Mouse (Mus musculus) MEL (cell line): ENCODE results near the gene Gmpr. TPM values are rescaled to one million over a fixed set of nuclear protein-coding genes. Genes with fewer than 3 reads are reported as not detected.
A peak's percentile ranks its signal among the peaks of the same experiment; 100 is the strongest.

ENCODE experiments used
- DNase-seq: peaks from one replicate; pipeline ENCODE4 v3.0.0; 2011; ENCODE audit warnings: low read depth, low spot score
- H3K27ac ChIP-seq: 2 replicates; pipeline ENCODE4 v1.5.1; 2012; ENCODE audit warnings: low read depth, mild to moderate bottlenecking, control low read depth, low read length, moderate library complexity; ENCODE audit not compliant: control insufficient read depth
- H3K27me3 ChIP-seq, 2 experiments: fragments of 150-350 bp in 1 of 2; sonication (generic) in 1 of 2; 2 replicates each; pipeline ENCODE4 v1.6.1; 2012; ENCODE audit warnings: low read length in 2 of 2, mild to moderate bottlenecking in 2 of 2, improper control_type of control experiment in 1 of 2, moderate library complexity in 1 of 2; ENCODE audit not compliant: insufficient read depth in 2 of 2, control insufficient read depth in 1 of 2
- H3K36me3 ChIP-seq, 2 experiments: 2 replicates each; pipeline ENCODE4 v1.6.1; 2012 to 2014; ENCODE audit warnings: low read length in 2 of 2, improper control_type of control experiment in 1 of 2, inconsistent platforms in 1 of 2, mild to moderate bottlenecking in 1 of 2; ENCODE audit not compliant: insufficient read depth in 2 of 2, control insufficient read depth in 1 of 2
- H3K4me1 ChIP-seq, 2 experiments: fragments of 150-350 bp in 1 of 2; sonication (generic) in 1 of 2; 2 replicates each; pipeline ENCODE4 v1.6.1; 2012; ENCODE audit warnings: low read length in 2 of 2, improper control_type of control experiment in 1 of 2, mild to moderate bottlenecking in 1 of 2; ENCODE audit not compliant: insufficient read depth in 2 of 2, control insufficient read depth in 1 of 2
- H3K4me3 ChIP-seq, 2 experiments: fragments of 150-350 bp in 1 of 2; sonication (generic) in 1 of 2; 2 replicates each; pipeline ENCODE4 v1.5.1; 2012; ENCODE audit warnings: low read depth in 2 of 2, low read length in 2 of 2, mild to moderate bottlenecking in 2 of 2, moderate library complexity in 2 of 2, control low read depth in 1 of 2, improper control_type of control experiment in 1 of 2; ENCODE audit not compliant: control insufficient read depth in 1 of 2, insufficient read depth in 1 of 2
- H3K79me2 ChIP-seq: 2 replicates; pipeline ENCODE4 v1.6.1; 2012; ENCODE audit warnings: mild to moderate bottlenecking, low read length, moderate library complexity; ENCODE audit not compliant: control insufficient read depth, poor library complexity, insufficient read depth
- H3K9ac ChIP-seq: 2 replicates; pipeline ENCODE4 v1.6.1; 2012; ENCODE audit warnings: low read depth, mild to moderate bottlenecking, control low read depth, low read length, moderate library complexity; ENCODE audit not compliant: control insufficient read depth, poor library complexity, severe bottlenecking
- H3K9me3 ChIP-seq: fragments of 150-350 bp; sonication (generic); replicated peaks from 2 replicates; pipeline ENCODE4 v1.6.1; 2012; ENCODE audit warnings: mild to moderate bottlenecking, low read length, improper control_type of control experiment, moderate library complexity; ENCODE audit not compliant: insufficient read depth
- BHLHE40 ChIP-seq: IDR thresholded peaks from 2 replicates; pipeline ENCODE4 v1.6.1; 2012; ENCODE audit warnings: low read depth, mild to moderate bottlenecking, inconsistent platforms, low read length, improper control_type of control experiment, borderline replicate concordance
- E2F4 ChIP-seq: IDR thresholded peaks from 2 replicates; pipeline ENCODE4 v1.6.1; 2011; ENCODE audit warnings: low read depth, low read length, improper control_type of control experiment, borderline replicate concordance
- ELF1 ChIP-seq: IDR thresholded peaks from 2 replicates; pipeline ENCODE4 v1.6.1; 2014; ENCODE audit warnings: low read depth, mild to moderate bottlenecking, inconsistent platforms, low read length, improper control_type of control experiment, moderate library complexity
- ETS1 ChIP-seq: IDR thresholded peaks from 2 replicates; pipeline ENCODE4 v1.6.1; 2012; ENCODE audit warnings: low read depth, mild to moderate bottlenecking, inconsistent platforms, low read length, improper control_type of control experiment, moderate library complexity
- GABPA ChIP-seq: IDR thresholded peaks from 2 replicates; pipeline ENCODE4 v1.6.1; 2012; ENCODE audit warnings: low read depth, mild to moderate bottlenecking, inconsistent platforms, low read length, improper control_type of control experiment, moderate library complexity
- GATA1 ChIP-seq: IDR thresholded peaks from 2 replicates; pipeline ENCODE4 v1.6.1; 2011; ENCODE audit warnings: low read depth, low read length, improper control_type of control experiment
- HCFC1 ChIP-seq: IDR thresholded peaks from 2 replicates; pipeline ENCODE4 v1.6.1; 2012; ENCODE audit warnings: low read depth, mild to moderate bottlenecking, inconsistent platforms, low read length, improper control_type of control experiment, moderate library complexity
- JUND ChIP-seq: IDR thresholded peaks from 2 replicates; pipeline ENCODE4 v1.6.1; 2011; ENCODE audit warnings: low read depth, mild to moderate bottlenecking, improper control_type of control experiment, low read length
- MAX ChIP-seq: IDR thresholded peaks from 2 replicates; pipeline ENCODE4 v1.6.1; 2011; ENCODE audit warnings: low read length, improper control_type of control experiment
- MYC ChIP-seq: IDR thresholded peaks from 2 replicates; pipeline ENCODE4 v1.6.1; 2011; ENCODE audit warnings: low read depth, mild to moderate bottlenecking, low read length, improper control_type of control experiment, moderate library complexity
- NRF1 ChIP-seq: IDR thresholded peaks from 2 replicates; pipeline ENCODE4 v1.6.1; 2014; ENCODE audit warnings: low read depth, mild to moderate bottlenecking, inconsistent platforms, low read length, improper control_type of control experiment, moderate library complexity; ENCODE audit not compliant: poor library complexity, insufficient read depth, severe bottlenecking
- POLR2AphosphoS2 ChIP-seq: IDR thresholded peaks from 2 replicates; pipeline ENCODE4 v1.6.1; 2011; ENCODE audit warnings: low read length, improper control_type of control experiment
- SIN3A ChIP-seq: IDR thresholded peaks from 2 replicates; pipeline ENCODE4 v1.6.1; 2012; ENCODE audit warnings: low read length, improper control_type of control experiment, inconsistent platforms
- TCF12 ChIP-seq: IDR thresholded peaks from 2 replicates; pipeline ENCODE4 v1.6.1; 2014; ENCODE audit warnings: low read depth, mild to moderate bottlenecking, inconsistent platforms, low read length, improper control_type of control experiment, moderate library complexity
- UBTF ChIP-seq: IDR thresholded peaks from 2 replicates; pipeline ENCODE4 v1.6.1; 2012; ENCODE audit warnings: low read depth, mild to moderate bottlenecking, inconsistent platforms, low read length, improper control_type of control experiment, moderate library complexity, borderline replicate concordance; ENCODE audit not compliant: insufficient read depth
- ZNF384 ChIP-seq: IDR thresholded peaks from 2 replicates; pipeline ENCODE4 v1.6.1; 2012; ENCODE audit warnings: low read depth, mild to moderate bottlenecking, inconsistent platforms, low read length, improper control_type of control experiment
- polyA plus RNA-seq, 2 experiments: library from polyadenylated mRNA; stranded (reverse) in 1 of 2; unstranded in 1 of 2; fragments of >175 nt in 1 of 2; fragments of >200 nt in 1 of 2; gene quantifications; 2 replicates each; pipeline versions ENCODE4 v1.2.1 to v1.2.4; 2012; ENCODE audit warnings: low replicate concordance in 2 of 2, low read depth in 1 of 2; ENCODE audit not compliant: insufficient read length in 2 of 2, insufficient read depth in 1 of 2, missing spikeins in 1 of 2
- total RNA-seq: library from RNA; depleted of rRNA; stranded (reverse); fragments of 300-350 nt; gene quantifications from 2 replicates; pipeline ENCODE4 v1.2.3, GENCODE M21; 2012

The Gmpr gene
- total and polyA plus RNA-seq, 3 experiments = 64.2 to 130 TPM; not detected in 1

DNA sequence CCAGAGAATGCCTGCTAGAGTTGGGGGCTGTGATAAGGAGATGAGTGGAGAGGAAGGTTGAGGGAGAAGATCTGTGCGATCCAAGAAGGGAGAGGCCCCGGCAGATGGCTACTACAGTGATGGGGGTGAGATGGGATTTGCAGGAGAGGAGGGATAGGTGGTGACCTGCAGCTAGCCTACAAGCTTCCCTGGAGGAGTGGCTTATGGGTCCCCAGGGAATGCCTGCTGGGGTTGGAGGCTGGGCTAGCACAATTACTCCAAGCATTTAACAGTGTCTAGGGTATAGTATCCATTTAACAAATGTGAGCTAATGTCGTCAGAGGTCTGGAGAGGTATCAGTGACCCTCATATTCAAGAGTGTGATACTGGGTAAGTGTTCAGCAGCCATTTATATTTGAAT is 7.9 kb upstream of the Gmpr start:
- no peak for DNase-seq
- Histone ChIP-seq H3K9me3 (no peaks in the 10 kb centered on the region), H3K4me3 (no peak overlapping the region), H3K27ac (no peak overlapping the region), H3K79me2 (no peaks in the 10 kb centered on the region), H3K27me3 (no peaks in the 10 kb centered on the region), H3K9ac (no peak overlapping the region), H3K4me1 (no peaks in the 10 kb centered on the region; a peak in 1 of 4 replicates), H3K36me3 (peaks cover 0 to 4% of the 10 kb centered on the region in 2 experiments; a peak in 1 of 4 replicates)
- TF ChIP-seq MAX = no peak

DNA sequence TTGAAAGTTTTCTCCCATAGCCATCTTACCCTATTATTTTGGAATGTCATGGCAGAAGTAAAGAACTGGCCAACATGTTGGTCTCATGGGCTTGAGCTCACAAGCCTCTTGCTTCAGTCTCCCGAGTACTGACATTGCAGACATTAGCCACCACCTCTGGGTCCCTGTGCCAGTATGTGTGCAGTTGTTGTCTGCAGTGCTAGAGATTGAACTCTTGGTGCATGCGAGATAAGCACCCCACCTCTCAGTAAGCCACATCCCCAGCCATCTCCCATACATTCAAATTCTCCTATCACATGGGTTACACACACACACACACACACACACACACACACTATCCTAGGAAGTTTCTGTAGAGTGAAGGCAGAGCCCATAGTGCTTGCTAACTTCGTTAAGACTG is 7.3 kb upstream of the Gmpr start:
- H3K27me3 ChIP-seq = no peaks in the 10 kb centered on the region
- no peak for TF ChIP-seq GABPA
- no peak for TF ChIP-seq UBTF
- TF ChIP-seq SIN3A = no peak
- no peak for TF ChIP-seq ETS1
- no peak for TF ChIP-seq POLR2AphosphoS2
- TF ChIP-seq ZNF384 = no peak
- TF ChIP-seq GATA1 = no peak
- TF ChIP-seq JUND = no peak
- no peak for TF ChIP-seq NRF1
- no peak for TF ChIP-seq TCF12
- TF ChIP-seq HCFC1 = no peak
- no peak for TF ChIP-seq MYC
- TF ChIP-seq, all 39 proteins: peak for 0
- Histone ChIP-seq H3K79me2 (no peaks in the 10 kb centered on the region), H3K4me3 (no peak overlapping the region), H3K9ac (no peak overlapping the region), H3K9me3 (no peaks in the 10 kb centered on the region), H3K27ac (no peak overlapping the region), H3K36me3 (peaks cover 0 to 4% of the 10 kb centered on the region in 2 experiments; a peak in 1 of 4 replicates), H3K4me1 (no peaks in the 10 kb centered on the region; a peak in 1 of 4 replicates)
- DNase-seq = peak; percentile 22

DNA sequence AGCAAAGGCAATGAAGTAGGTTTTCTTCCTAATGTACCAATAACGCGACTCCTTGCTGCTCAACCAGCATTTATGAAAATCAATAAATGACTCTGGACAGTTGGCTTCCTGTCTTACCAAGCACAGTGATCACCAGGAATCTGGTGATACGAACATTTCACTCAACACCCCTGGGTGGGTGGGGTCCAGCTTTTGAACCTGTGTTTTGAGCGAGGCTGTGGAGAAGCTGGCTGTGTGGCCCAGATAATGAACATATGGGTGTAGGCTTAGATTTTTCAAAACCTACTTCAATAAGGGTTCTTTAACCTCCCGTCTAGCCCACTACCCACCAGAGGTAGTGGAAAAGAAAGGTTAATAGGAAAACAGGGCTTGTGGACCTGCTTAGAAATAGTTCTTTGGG is 4.5 kb upstream of the Gmpr start:
- Histone ChIP-seq H3K27ac (no peak overlapping the region), H3K4me3 (no peak overlapping the region)
- TF ChIP-seq BHLHE40 (no peak), E2F4 (no peak), ELF1 (no peak), SIN3A (no peak), ETS1 (no peak)
- TF ChIP-seq, all 39 proteins: peak for 0
- Histone ChIP-seq H3K27me3 (no peaks in the 10 kb centered on the region), H3K9ac (no peak overlapping the region), H3K4me1 (no peaks in the 10 kb centered on the region), H3K79me2 (no peaks in the 10 kb centered on the region), H3K9me3 (no peaks in the 10 kb centered on the region), H3K36me3 (peaks cover 0 to 4% of the 10 kb centered on the region in 2 experiments; a peak in 1 of 4 replicates)
- peak; percentile 29 for DNase-seq
